Mouse (Mus musculus) kidney, embryonic 14.5 days (tissue): ENCODE data around the gene Fam98c. TPM values are rescaled to one million over a fixed set of nuclear protein-coding genes. Genes with fewer than 3 reads are reported as not detected.

Experiments
- ATAC-seq: fragments of 200-750 bp; cut with Nextera tagmentation; 2 replicates; pipeline ENCODE4 v1.8.0; 2017; ENCODE audit warnings: moderate number of reproducible peaks, mild to moderate bottlenecking, moderate TSS enrichment, moderate library complexity; ENCODE audit not compliant: low FRiP score, low TSS enrichment
- H3K27ac ChIP-seq: fragments of 300-500 bp; sonication (generic); 2 replicates; pipeline ENCODE4 v1.5.1; 2014; ENCODE audit warnings: low read depth, mild to moderate bottlenecking, low read length, moderate library complexity, mixed read lengths
- H3K27me3 ChIP-seq: fragments of 300-500 bp; sonication (generic); 2 replicates; pipeline ENCODE4 v1.6.1; 2014; ENCODE audit warnings: mild to moderate bottlenecking, low read length; ENCODE audit not compliant: control insufficient read depth, insufficient read depth
- H3K36me3 ChIP-seq: fragments of 300-500 bp; sonication (generic); 2 replicates; pipeline ENCODE4 v1.6.1; 2014; ENCODE audit warnings: low read length, mixed read lengths; ENCODE audit not compliant: control insufficient read depth, insufficient read depth
- H3K4me1 ChIP-seq: fragments of 300-500 bp; sonication (generic); 2 replicates; pipeline ENCODE4 v1.6.1; 2014; ENCODE audit warnings: low read length, mixed read lengths; ENCODE audit not compliant: control insufficient read depth, insufficient read depth
- H3K4me2 ChIP-seq: fragments of 300-500 bp; sonication (generic); replicated peaks from 2 replicates; pipeline ENCODE4 v1.6.1; 2014; ENCODE audit warnings: low read depth, mild to moderate bottlenecking, low read length
- H3K4me3 ChIP-seq: fragments of 300-500 bp; sonication (generic); 2 replicates; pipeline ENCODE4 v1.5.1; 2014; ENCODE audit warnings: mild to moderate bottlenecking, low read length
- H3K9ac ChIP-seq: fragments of 300-500 bp; sonication (generic); 2 replicates; pipeline ENCODE4 v1.6.1; 2014; ENCODE audit warnings: low read depth, mild to moderate bottlenecking, low read length, moderate library complexity
- H3K9me3 ChIP-seq: fragments of 300-500 bp; sonication (generic); 2 replicates; pipeline ENCODE4 v1.6.1; 2016; ENCODE audit warnings: low read length; ENCODE audit not compliant: control insufficient read depth
- WGBS: fragments of 180-500 bp; shearing (Covaris S2); extraction: QIAGEN DNeasy Blood & Tissue Kit; methylation state at CpG from one replicate; pipeline ENCODE4 v1.1.7; 2014; 5-methylcytosine and 5-hydroxymethylcytosine counted together
- polyA plus RNA-seq: library from polyadenylated mRNA; unstranded; fragments of >200 nt; fragmentation: Nextera tagmentation; extraction: Ambion mirVana; gene quantifications from 2 replicates; pipeline ENCODE4 v1.2.1, GENCODE M21; 2014

The Fam98c gene
- polyA plus RNA-seq, 1 experiment from 2014 or later = 13.9 TPM

GRCm38 (mm10) chr7:29162750-29163525 is 6.9 kb upstream of the Fam98c start:
- ATAC-seq = peak; percentile 79
- H3K9me3 ChIP-seq = no peaks in the 10 kb centered on the region
- no peak overlapping the region for H3K9ac ChIP-seq
- no peak overlapping the region for H3K4me3 ChIP-seq
- H3K27ac ChIP-seq = no peak overlapping the region
- H3K27me3 ChIP-seq = 0 out of 2 replicates have a peak, but pooled peaks cover 6% of the 10 kb centered on the region
- peaks cover 4% of the 10 kb centered on the region; the same call in 1 of the 2 replicates for H3K36me3 ChIP-seq
- no peak overlapping the region for H3K4me2 ChIP-seq
- 14% methylated on average over 9 of the region's 9 CpGs for WGBS
- H3K4me1 ChIP-seq = peaks cover 4% of the 10 kb centered on the region; the same call in 1 of the 2 replicates

GRCm38 (mm10) chr7:29162294-29162693 is 6.3 kb upstream of the Fam98c start:
- H3K9ac ChIP-seq = no peak overlapping the region
- H3K4me2 ChIP-seq = no peak overlapping the region
- no peaks in the 10 kb centered on the region for H3K9me3 ChIP-seq
- H3K27me3 ChIP-seq = 0 out of 2 replicates have a peak, but pooled peaks cover 4% of the 10 kb centered on the region
- ATAC-seq = no peak
- H3K4me3 ChIP-seq = no peak overlapping the region
- no peaks in the 10 kb centered on the region for H3K4me1 ChIP-seq
- H3K36me3 ChIP-seq = peaks cover 4% of the 10 kb centered on the region; the same call in 1 of the 2 replicates
- 80% methylated on average over 5 of the region's 5 CpGs for WGBS
- no peak overlapping the region for H3K27ac ChIP-seq

GRCm38 (mm10) chr7:29158264-29158663 is 2.2 kb upstream of the Fam98c start:
- WGBS = 2% methylated on average over 5 of the region's 5 CpGs
- H3K27ac ChIP-seq = no peak overlapping the region
- no peaks in the 10 kb centered on the region for H3K4me1 ChIP-seq
- H3K36me3 ChIP-seq = peaks cover 4% of the 10 kb centered on the region; the same call in 1 of the 2 replicates
- no peak overlapping the region for H3K4me3 ChIP-seq
- no peak for ATAC-seq
- H3K27me3 ChIP-seq = 0 out of 2 replicates have a peak, but pooled peaks cover 4% of the 10 kb centered on the region
- H3K4me2 ChIP-seq = no peak overlapping the region
- no peak overlapping the region for H3K9ac ChIP-seq
- H3K9me3 ChIP-seq = no peaks in the 10 kb centered on the region

- H3K4me3 ChIP-seq = peak overlapping the region; percentile 88
- peak overlapping the region; percentile 77 for H3K9ac ChIP-seq
- no peaks in the 10 kb centered on the region for H3K36me3 ChIP-seq
- H3K27ac ChIP-seq = peak overlapping the region; percentile 78
- H3K4me1 ChIP-seq = no peaks in the 10 kb centered on the region
- H3K27me3 ChIP-seq = 0 out of 2 replicates have a peak, but pooled peaks cover 4% of the 10 kb centered on the region
- WGBS = 9% methylated on average over 34 of the region's 37 CpGs
- no peaks in the 10 kb centered on the region for H3K9me3 ChIP-seq
- ATAC-seq = peak; percentile 87
- peak overlapping the region; percentile 98 for H3K4me2 ChIP-seq
These were observed 717 bp downstream of the Fam98c start for GRCm38 (mm10) chr7:29155196-29155837.

- 97% methylated on average over 14 of the region's 14 CpGs for WGBS
- Histone ChIP-seq H3K27ac (no peak overlapping the region), H3K36me3 (no peaks in the 10 kb centered on the region), H3K27me3 (0 out of 2 replicates have a peak, but pooled peaks cover 3% of the 10 kb centered on the region), H3K4me2 (no peak overlapping the region), H3K9me3 (no peaks in the 10 kb centered on the region), H3K4me3 (no peak overlapping the region), H3K9ac (no peak overlapping the region), H3K4me1 (no peaks in the 10 kb centered on the region)
- ATAC-seq = no peak
These were observed 1.9 kb downstream of the Fam98c start for GRCm38 (mm10) chr7:29154018-29154720.

- Histone ChIP-seq H3K9ac (no peak overlapping the region), H3K4me2 (no peak overlapping the region), H3K36me3 (no peaks in the 10 kb centered on the region), H3K9me3 (no peaks in the 10 kb centered on the region), H3K27ac (no peak overlapping the region), H3K4me1 (no peaks in the 10 kb centered on the region), H3K4me3 (no peak overlapping the region), H3K27me3 (no peaks in the 10 kb centered on the region)
- ATAC-seq = no peak
- 62% methylated on average over 10 of the region's 10 CpGs for WGBS
These were observed 4.5 kb downstream of the Fam98c start for GRCm38 (mm10) chr7:29151486-29151885.

- H3K4me2 ChIP-seq = no peak overlapping the region
- H3K4me3 ChIP-seq = no peak overlapping the region
- H3K4me1 ChIP-seq = no peaks in the 10 kb centered on the region
- no peaks in the 10 kb centered on the region for H3K27me3 ChIP-seq
- no peak for ATAC-seq
- no peak overlapping the region for H3K27ac ChIP-seq
- H3K9me3 ChIP-seq = no peaks in the 10 kb centered on the region
- H3K9ac ChIP-seq = no peak overlapping the region
- 89% methylated on average over 15 of the region's 15 CpGs for WGBS
- H3K36me3 ChIP-seq = no peaks in the 10 kb centered on the region
These were observed 7.3 kb downstream of the Fam98c start for GRCm38 (mm10) chr7:29148771-29149170.

- Histone ChIP-seq H3K27ac (no peak overlapping the region), H3K4me3 (no peak overlapping the region), H3K4me1 (no peaks in the 10 kb centered on the region), H3K36me3 (no peaks in the 10 kb centered on the region), H3K27me3 (no peaks in the 10 kb centered on the region), H3K4me2 (no peak overlapping the region), H3K9me3 (no peaks in the 10 kb centered on the region), H3K9ac (no peak overlapping the region)
- 69% methylated on average over 7 of the region's 7 CpGs for WGBS
- ATAC-seq = no peak
These were observed 9.2 kb downstream of the Fam98c start for GRCm38 (mm10) chr7:29146625-29147367.
